Mouse (Mus musculus) activated CD4-positive, CD25-positive, alpha-beta regulatory T cell, adult 4 months (primary cell): ENCODE data around the gene Scgb2b21. TPM values are rescaled to one million over a fixed set of nuclear protein-coding genes. Genes with fewer than 3 reads are reported as not detected.
"Not testable (repeated sequence)": the region's sequence is repeated elsewhere in the genome, so short reads cannot be mapped to it uniquely, and the experiment has no call there.

Experiments
- ATAC-seq: one replicate; pipeline ENCODE4 v1.8.0; 2017
- polyA plus RNA-seq, 2 experiments: library from polyadenylated mRNA; unstranded; fragments of 100-300 nt; shearing (Covaris generic); gene quantifications; one replicate each; pipeline ENCODE4 v1.2.1; 2017

The Scgb2b21 gene
- not detected for polyA plus RNA-seq

- ATAC-seq: no peak
Observed at GRCm38 (mm10) chr7:33520358-33520757, at the start of gene Scgb2b21. Scgb2b21 (minus strand) TSS chr7:33520458.

DNA sequence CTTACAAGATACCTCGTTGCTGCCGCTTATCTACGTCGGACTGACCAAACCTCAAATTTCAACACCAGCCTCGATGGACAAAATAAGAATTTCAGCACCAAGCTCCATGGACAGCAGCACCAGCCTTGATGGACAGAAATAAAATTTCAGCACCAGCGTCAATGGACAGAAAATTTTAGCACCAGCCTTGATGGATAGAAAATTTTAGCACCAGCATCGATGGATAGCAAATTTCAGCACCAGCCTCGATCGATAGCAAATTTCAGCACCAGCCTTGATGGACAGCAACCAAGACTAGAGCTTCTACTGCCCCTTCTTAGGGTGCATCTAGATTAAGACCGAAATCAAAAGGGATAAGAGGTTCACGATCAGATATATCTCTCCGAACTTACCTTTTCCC is 23.2 kb upstream of the Scgb2b21 start:
- not testable (repeated sequence) for ATAC-seq

Other genes starting within 250 kb of the Scgb2b21 start
- gene Scgb2b19, start 240.1 kb downstream of the Scgb2b21 start, polyA plus RNA-seq: not detected
- not detected for gene Scgb1b19, start 233.2 kb downstream of the Scgb2b21 start, polyA plus RNA-seq
- gene Scgb2b20, start 154.1 kb downstream of the Scgb2b21 start, polyA plus RNA-seq: not detected
- gene Scgb1b20, start 147.2 kb downstream of the Scgb2b21 start, polyA plus RNA-seq: not detected
- not detected for gene Scgb2b24, start 218.9 kb upstream of the Scgb2b21 start, polyA plus RNA-seq
- gene Scgb1b24, start 223.3 kb upstream of the Scgb2b21 start, polyA plus RNA-seq: not detected